Mouse (Mus musculus): ENCODE data around the gene Rfc1. TPM values are rescaled to one million over a fixed set of nuclear protein-coding genes. Genes with fewer than 3 reads are reported as not detected.
A peak's percentile ranks its signal among the peaks of the same experiment; 100 is the strongest.
"Not testable (repeated sequence)": the region's sequence is repeated elsewhere in the genome, so short reads cannot be mapped to it uniquely, and the experiment has no call there.

The Rfc1 gene
- polyA plus RNA-seq, 1 experiment from 2014 or later, result 54.3 TPM

DNA sequence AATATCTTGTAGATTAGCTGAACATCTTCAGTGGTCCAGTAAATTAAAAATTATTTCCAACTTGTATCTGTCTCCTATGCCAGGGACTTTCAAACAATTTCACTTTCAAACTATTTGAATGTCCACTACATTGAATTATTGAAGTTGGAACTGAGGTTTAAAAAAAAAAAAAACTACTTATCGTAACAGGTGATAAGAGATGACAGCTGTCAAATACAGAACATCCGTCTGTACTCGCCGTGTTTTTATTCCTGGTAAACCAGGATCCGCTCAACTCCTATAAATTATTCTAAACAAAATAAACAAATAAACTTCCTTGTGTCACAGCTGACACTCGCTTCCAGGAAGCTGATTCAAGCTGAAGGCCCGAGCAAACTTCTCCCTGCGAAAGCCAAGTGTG is 682 bp downstream of the Rfc1 start:
- Histone ChIP-seq H3K4me3 (peak overlapping the region; percentile 96), H3K9me3 (no peaks in the 10 kb centered on the region), H3K36me3 (peaks cover 29% of the 10 kb centered on the region), H3K4me1 (replicated peaks) (peaks cover 12% of the 10 kb centered on the region), H3K27me3 (ENCODE audit: insufficient read depth, poor library complexity, severe bottlenecking) (no peaks in the 10 kb centered on the region), H3K27ac (peak overlapping the region; percentile 95; the same call in 1 of the 2 replicates)
- DNase-seq (ENCODE audit: low spot score), result no peak
- 16% methylated on average over 8 of the region's 8 CpGs for WGBS

DNA sequence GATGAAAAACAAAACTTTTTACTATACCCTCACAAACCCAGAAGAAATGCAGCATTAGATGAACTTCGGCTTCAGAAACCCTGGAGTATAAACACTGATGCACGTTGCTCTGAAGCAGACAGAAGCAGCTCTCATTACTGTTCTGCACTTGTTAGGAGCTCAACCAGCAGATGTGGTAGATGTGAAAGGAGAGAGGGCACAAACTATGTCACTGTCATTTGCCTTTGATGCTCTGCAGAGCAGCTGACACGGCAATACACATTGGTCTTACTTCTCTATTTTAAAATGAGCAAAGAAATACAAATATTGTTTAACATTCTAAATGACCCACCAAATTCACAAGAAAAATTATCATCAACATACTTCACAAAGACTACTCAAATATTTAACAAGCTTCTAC is 5.5 kb downstream of the Rfc1 start:
- peaks cover 29% of the 10 kb centered on the region for H3K36me3 ChIP-seq
- WGBS, result 85% methylated on average over 3 of the region's 3 CpGs
- no peak for DNase-seq (ENCODE audit: low spot score)
- no peak overlapping the region for H3K27ac ChIP-seq
- peaks cover 11% of the 10 kb centered on the region for H3K4me1 ChIP-seq (replicated peaks)
- no peak overlapping the region for H3K4me3 ChIP-seq
- H3K27me3 ChIP-seq (ENCODE audit: insufficient read depth, poor library complexity, severe bottlenecking), result no peaks in the 10 kb centered on the region
- no peaks in the 10 kb centered on the region for H3K9me3 ChIP-seq

DNA sequence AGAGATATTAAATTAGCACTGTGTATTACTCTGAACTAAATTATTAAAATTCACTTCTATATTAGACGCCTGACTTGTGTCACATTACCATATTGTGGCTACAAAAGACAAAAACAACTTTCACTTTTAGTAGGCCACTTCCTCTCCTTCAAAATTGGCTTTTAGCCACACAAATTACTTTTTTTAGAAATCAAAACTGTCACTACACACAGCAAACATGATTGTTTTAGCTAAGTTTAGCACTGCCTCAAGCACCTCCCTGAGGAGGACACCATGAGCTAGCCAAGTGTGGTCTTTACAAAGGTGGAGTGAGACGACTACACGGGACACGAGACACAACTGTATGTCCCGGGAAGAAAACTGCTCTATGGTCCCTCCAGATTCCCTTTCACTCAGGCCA is 9.3 kb downstream of the Rfc1 start:
- Histone ChIP-seq H3K4me3 (no peak overlapping the region), H3K27me3 (ENCODE audit: insufficient read depth, poor library complexity, severe bottlenecking) (no peaks in the 10 kb centered on the region), H3K4me1 (replicated peaks) (no peaks in the 10 kb centered on the region), H3K27ac (no peak overlapping the region), H3K9me3 (no peaks in the 10 kb centered on the region), H3K36me3 (peaks cover 9% of the 10 kb centered on the region)
- DNase-seq (ENCODE audit: low spot score), result no peak
- 81% methylated on average over 5 of the region's 5 CpGs for WGBS

DNA sequence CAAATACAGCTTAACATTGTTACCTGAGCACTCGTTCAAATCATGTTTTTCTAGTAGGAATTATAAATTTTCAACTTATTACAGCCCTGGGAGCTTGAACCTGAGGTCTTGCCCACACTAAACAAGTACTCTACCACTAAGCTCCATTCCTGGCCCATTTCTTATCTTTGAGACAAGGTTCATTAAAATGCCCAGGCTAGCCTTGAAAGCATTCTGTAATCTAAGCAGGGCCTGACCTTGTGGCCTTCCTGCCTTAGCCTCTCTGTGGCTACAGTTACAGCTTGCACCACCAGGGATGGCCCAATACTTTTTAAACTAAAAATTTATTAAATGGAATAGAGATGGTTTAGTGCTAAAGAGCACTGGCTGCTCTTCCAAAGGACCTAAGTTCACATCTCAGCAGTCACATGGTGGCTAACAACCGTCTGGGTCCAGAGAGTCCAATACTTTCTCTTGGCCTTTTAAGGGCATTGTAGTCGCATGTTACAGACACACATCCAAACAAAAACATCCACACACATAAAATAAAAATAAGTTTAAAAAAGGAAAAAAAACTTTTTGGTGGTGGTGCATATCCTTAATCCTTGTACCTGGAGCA is 10.6 kb downstream of the Rfc1 start:
- H3K27me3 ChIP-seq (ENCODE audit: insufficient read depth, poor library complexity, severe bottlenecking), result no peaks in the 10 kb centered on the region
- no peaks in the 10 kb centered on the region for H3K9me3 ChIP-seq
- H3K27ac ChIP-seq, result no peak overlapping the region
- H3K36me3 ChIP-seq, result peaks cover 7% of the 10 kb centered on the region
- H3K4me1 ChIP-seq (replicated peaks), result no peaks in the 10 kb centered on the region
- H3K4me3 ChIP-seq, result no peak overlapping the region
- no peak for DNase-seq (ENCODE audit: low spot score)
- WGBS, result 90% methylated on average over 3 of the region's 3 CpGs

DNA sequence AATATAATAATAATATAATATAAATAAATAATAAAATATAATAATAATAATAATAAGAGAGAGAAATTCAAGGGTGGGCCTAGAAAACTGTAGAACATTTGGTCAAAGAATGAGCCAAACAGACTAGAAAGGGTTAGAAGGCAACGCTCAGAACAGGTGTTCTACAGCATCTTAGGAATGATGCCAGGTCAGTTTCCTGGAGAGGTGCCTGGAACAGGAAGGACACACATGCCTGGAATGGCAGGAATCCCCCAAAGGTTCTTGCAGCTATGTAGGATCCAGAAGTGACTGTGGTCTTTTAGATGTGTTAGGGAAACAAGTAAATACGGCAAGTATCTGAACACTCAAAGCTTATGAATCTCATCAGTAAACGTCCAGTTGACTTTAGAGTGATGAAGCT is 11.2 kb downstream of the Rfc1 start:
- no peak overlapping the region for H3K4me3 ChIP-seq
- DNase-seq (ENCODE audit: low spot score), result no peak
- no peaks in the 10 kb centered on the region for H3K4me1 ChIP-seq (replicated peaks)
- no peaks in the 10 kb centered on the region for H3K27me3 ChIP-seq (ENCODE audit: insufficient read depth, poor library complexity, severe bottlenecking)
- WGBS, result 95% methylated on average over 3 of the region's 3 CpGs
- no peaks in the 10 kb centered on the region for H3K9me3 ChIP-seq
- no peak overlapping the region for H3K27ac ChIP-seq
- H3K36me3 ChIP-seq, result peaks cover 11% of the 10 kb centered on the region

DNA sequence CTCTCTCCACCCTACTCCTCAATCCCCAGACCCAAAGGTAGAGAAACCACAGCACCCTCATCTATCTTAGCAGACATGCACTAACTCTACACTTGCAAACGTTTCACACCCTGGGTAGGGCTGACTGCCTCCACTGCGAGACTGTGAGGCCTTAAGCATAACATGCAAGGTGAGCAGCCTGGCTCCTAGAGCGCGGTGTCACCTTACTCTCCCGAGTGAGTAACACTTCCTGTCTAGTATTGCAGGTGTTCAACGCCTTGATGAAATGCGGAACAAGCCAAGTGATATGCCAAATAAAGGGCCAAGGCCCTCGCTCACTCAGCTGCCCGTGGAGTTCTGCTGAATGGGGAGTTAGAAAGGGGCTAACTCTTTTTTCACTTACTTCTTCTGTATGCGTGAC is 13.3 kb downstream of the Rfc1 start:
- H3K4me1 ChIP-seq (replicated peaks), result no peaks in the 10 kb centered on the region
- H3K27ac ChIP-seq, result no peak overlapping the region
- no peak overlapping the region for H3K4me3 ChIP-seq
- 85% methylated on average over 10 of the region's 10 CpGs for WGBS
- no peak for DNase-seq (ENCODE audit: low spot score)
- H3K9me3 ChIP-seq, result no peaks in the 10 kb centered on the region
- H3K27me3 ChIP-seq (ENCODE audit: insufficient read depth, poor library complexity, severe bottlenecking), result no peaks in the 10 kb centered on the region
- peaks cover 32% of the 10 kb centered on the region for H3K36me3 ChIP-seq

DNA sequence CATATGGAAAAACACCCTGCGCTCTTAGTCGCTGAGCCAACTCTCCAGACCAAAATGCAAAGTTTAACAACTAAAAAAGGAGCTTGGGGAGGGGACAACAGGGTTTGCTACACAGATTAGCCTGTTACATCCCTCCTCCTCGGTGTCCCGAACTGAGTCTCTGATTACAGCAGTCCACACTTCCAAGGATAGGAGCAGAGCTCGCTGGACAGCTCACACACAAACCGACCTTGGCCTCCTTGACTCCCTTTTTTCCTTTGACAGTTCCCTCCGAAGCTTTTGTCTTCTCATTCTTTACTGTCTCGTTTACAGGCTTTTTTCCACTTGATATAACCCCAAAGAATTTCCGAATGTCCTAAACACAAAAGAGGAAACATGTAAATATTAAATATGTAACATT is 16.3 kb downstream of the Rfc1 start:
- DNase-seq (ENCODE audit: low spot score), result no peak
- Histone ChIP-seq H3K27ac (no peak overlapping the region), H3K36me3 (peaks cover 60% of the 10 kb centered on the region), H3K9me3 (no peaks in the 10 kb centered on the region), H3K4me1 (replicated peaks) (no peaks in the 10 kb centered on the region), H3K4me3 (no peak overlapping the region), H3K27me3 (ENCODE audit: insufficient read depth, poor library complexity, severe bottlenecking) (no peaks in the 10 kb centered on the region)
- 91% methylated on average over 9 of the region's 9 CpGs for WGBS

DNA sequence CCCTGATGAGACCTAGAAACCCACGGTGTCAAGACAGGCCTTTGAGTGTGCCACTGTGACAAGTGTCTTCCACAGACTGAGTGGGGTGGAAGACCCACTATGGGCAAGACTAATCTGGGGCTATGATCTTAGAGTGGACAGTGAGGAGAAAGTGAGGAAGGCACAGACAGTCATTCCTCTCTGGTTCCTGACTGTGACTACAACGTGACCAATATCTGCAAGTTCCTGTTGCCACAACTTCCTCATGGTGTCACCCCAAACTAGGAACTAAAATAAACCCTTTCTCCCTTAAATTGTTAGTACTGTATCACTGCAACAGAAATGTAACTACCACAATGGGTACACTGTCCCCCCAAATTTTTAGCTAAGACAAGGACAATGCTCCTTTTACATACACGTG is 26.6 kb downstream of the Rfc1 start:
- no peaks in the 10 kb centered on the region for H3K4me1 ChIP-seq (replicated peaks)
- H3K9me3 ChIP-seq, result no peaks in the 10 kb centered on the region
- peaks cover 77% of the 10 kb centered on the region for H3K36me3 ChIP-seq
- 93% methylated on average over 3 of the region's 3 CpGs for WGBS
- H3K27me3 ChIP-seq (ENCODE audit: insufficient read depth, poor library complexity, severe bottlenecking), result no peaks in the 10 kb centered on the region
- no peak for DNase-seq (ENCODE audit: low spot score)
- H3K4me3 ChIP-seq, result no peak overlapping the region
- no peak overlapping the region for H3K27ac ChIP-seq

DNA sequence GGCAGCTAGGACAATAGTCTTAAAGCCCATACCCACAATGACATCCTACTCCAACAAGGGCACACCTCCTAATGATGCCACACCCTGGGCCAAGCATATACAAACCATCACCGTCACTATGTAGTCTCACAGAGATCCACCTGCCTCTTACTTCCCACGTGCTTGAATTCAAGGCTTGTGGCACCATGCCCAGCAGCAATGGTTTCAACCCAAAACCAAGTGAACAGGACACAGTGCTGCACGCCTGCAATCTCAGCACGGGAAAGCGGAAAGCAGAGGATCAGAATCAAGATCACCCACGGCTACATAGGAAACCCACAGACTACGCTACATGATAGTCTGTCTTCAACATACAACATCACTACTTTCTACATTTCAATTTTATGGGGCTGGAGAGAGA is 27.3 kb downstream of the Rfc1 start:
- Histone ChIP-seq H3K4me1 (replicated peaks) (no peaks in the 10 kb centered on the region), H3K36me3 (peaks cover 76% of the 10 kb centered on the region), H3K27ac (no peak overlapping the region), H3K27me3 (ENCODE audit: insufficient read depth, poor library complexity, severe bottlenecking) (no peaks in the 10 kb centered on the region), H3K9me3 (no peaks in the 10 kb centered on the region), H3K4me3 (no peak overlapping the region)
- WGBS, result 93% methylated on average over 7 of the region's 7 CpGs
- DNase-seq (ENCODE audit: low spot score), result no peak

DNA sequence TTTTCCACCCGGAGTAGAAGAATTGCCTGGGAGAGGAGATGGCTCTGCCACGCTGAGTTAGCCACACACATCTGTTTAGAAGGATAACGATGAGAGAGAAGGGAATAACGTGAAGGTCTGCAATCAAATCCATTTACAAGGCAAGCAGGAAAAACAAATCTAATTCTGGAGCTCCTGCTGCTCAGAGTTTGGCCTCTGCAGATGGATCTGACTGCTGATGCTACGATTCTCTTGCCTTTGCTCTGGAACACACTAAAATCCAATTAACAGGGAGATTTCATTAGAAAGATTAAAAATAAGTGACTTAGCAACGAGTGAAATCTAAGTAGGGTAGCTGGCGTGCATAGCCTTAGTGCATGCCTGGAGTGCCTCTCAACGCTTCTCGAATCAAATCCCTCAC is 30.0 kb downstream of the Rfc1 start:
- H3K27me3 ChIP-seq (ENCODE audit: insufficient read depth, poor library complexity, severe bottlenecking), result no peaks in the 10 kb centered on the region
- H3K4me3 ChIP-seq, result no peak overlapping the region
- no peak overlapping the region for H3K27ac ChIP-seq
- H3K4me1 ChIP-seq (replicated peaks), result no peaks in the 10 kb centered on the region
- H3K36me3 ChIP-seq, result peaks cover 75% of the 10 kb centered on the region
- H3K9me3 ChIP-seq, result no peaks in the 10 kb centered on the region
- 90% methylated on average over 9 of the region's 9 CpGs for WGBS
- no peak for DNase-seq (ENCODE audit: low spot score)

DNA sequence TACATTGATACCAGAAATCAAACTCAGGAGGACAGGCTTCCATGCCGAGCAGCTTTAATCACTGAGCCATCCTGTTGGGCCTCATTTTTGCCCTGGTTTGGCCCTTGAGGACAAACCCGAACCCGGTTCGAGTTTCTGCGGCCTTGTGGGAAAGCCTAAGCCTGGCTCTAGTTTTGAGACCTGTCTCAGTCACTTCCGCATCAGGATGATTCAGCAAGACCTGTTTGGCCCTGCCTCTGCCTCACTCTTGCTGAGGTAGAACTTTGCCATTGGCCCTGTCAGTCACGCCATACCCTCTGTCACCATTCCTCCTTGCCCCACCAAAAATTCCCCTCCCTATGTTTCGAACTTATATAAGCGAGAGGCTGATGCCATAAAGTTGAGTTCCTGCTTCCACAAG is 35.3 kb downstream of the Rfc1 start:
- H3K36me3 ChIP-seq, result peaks cover 94% of the 10 kb centered on the region
- 94% methylated on average over 9 of the region's 9 CpGs for WGBS
- no peaks in the 10 kb centered on the region for H3K27me3 ChIP-seq (ENCODE audit: insufficient read depth, poor library complexity, severe bottlenecking)
- no peaks in the 10 kb centered on the region for H3K4me1 ChIP-seq (replicated peaks)
- no peak for DNase-seq (ENCODE audit: low spot score)
- H3K4me3 ChIP-seq, result no peak overlapping the region
- no peak overlapping the region for H3K27ac ChIP-seq
- no peaks in the 10 kb centered on the region for H3K9me3 ChIP-seq

DNA sequence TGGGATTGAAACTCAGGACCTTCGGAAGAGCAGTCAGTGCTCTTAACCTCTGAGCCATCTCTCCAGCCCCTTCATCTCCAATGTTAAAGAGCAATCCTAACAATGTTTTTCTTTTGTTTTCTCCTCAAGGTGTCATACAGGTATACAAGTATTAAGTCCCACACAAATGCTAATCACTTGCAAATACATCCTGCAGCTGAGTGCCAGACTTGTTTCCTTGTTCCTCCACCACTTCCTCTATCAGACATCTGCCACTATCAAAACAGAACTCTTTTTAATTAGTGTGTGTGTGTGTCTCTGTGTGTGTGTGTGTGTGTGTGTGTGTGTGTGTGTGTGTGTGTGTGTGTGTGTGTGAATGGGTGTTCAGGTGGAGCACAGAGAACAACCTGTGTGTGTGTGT is 35.8 kb downstream of the Rfc1 start:
- peaks cover 94% of the 10 kb centered on the region for H3K36me3 ChIP-seq
- 93% methylated on average over 1 of the region's 1 CpGs for WGBS

DNA sequence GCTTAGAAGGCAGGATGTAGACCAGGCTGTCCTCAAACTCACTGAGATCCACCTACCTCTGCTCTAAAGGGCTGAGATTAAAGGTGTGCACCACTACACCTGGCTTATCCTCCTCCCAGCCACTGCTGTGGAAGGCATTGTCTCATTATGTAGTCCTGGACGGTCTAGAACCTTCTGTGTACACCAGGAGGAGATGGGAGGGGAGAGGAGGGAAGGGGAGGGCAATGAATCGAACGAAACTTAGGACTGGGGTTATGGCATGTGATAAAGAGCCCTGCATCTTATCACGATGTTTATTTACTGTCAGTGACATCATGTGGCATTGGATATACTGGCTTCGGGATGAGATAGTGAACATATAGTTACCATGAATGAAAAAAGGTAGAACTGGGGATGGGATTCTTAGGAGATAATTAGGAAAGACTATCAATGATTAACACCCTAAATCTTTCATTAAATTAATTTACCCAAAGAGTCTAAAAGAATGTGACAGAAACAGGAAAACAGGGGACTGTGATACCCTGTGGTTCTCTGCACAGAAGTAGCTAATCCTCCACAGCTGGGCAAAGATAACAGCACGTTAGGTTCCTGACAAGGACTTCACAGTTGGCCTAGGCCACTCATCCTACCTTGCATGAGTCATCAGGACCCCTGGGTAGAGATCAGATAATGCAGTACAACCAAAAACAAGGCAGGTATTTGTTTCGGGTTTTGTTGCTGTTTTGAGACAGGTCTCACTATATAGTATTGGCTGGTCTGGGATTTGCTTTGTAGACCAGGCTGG is 37.1 kb downstream of the Rfc1 start:
- Histone ChIP-seq H3K27me3 (ENCODE audit: insufficient read depth, poor library complexity, severe bottlenecking) (no peaks in the 10 kb centered on the region), H3K4me1 (replicated peaks) (no peaks in the 10 kb centered on the region), H3K27ac (no peak overlapping the region), H3K36me3 (peaks cover 96% of the 10 kb centered on the region), H3K9me3 (no peaks in the 10 kb centered on the region), H3K4me3 (no peak overlapping the region)
- no peak for DNase-seq (ENCODE audit: low spot score)
- 93% methylated on average over 7 of the region's 7 CpGs for WGBS

More for the DNA sequence above, 35.8 kb downstream of the Rfc1 start:
- not testable (repeated sequence) for DNase-seq (ENCODE audit: low spot score); H3K27me3 ChIP-seq (ENCODE audit: insufficient read depth, poor library complexity, severe bottlenecking); H3K27ac ChIP-seq; H3K4me1 ChIP-seq (replicated peaks); H3K9me3 ChIP-seq; H3K4me3 ChIP-seq
